Mouse (Mus musculus): ENCODE measurements around the gene Ryr2. TPM values are rescaled to one million over a fixed set of nuclear protein-coding genes. Genes with fewer than 3 reads are reported as not detected.

Gene Ryr2
- polyA plus RNA-seq, 1 experiment from 2014 or later, result 0.87 TPM

DNA sequence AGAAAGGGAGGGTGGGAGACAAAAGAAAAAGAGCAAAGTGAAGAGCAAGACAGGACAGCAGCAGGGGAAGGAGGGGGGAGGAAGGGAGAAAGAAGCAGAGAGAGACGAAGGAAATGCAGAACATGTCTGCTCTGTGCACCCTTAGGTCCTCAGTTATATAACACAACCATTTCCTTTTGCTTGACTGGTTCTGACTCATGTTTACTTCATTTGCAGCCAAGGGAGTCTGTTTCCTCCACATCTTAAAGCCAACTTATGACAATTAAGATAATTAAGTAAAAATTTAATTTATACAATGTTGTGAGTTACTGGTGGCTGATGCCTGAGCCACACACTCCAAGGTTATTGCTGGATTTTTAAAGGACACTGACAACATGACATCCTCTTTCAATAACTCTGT lies 569.9 kb downstream of the Ryr2 start:
- no peak for ATAC-seq (ENCODE audit: insufficient read depth, low FRiP score)

DNA sequence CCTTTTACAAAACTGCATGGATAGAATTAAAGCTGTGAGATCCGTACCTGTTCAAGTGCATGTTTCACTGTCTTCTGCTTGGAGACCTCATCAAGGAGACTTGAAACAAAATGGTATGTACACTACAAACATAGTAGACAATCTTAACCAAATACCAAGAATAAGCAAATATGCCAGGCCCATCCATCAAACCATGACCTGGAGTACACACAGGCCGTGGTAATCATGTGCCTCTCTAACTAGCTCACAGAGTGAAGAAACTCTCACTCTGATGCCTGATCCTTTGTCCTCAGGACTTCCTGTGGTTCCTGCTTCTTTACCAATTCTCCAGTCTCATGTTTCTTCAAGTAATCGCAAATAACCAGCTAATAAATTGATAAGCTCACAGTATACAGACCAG lies 570.9 kb downstream of the Ryr2 start:
- H3K4me2 ChIP-seq (ENCODE audit: low read depth, low read length), result no peak overlapping the region
- peak; percentile 49; the same call in 1 of the 2 replicates for ATAC-seq (ENCODE audit: insufficient read depth, low FRiP score)
- 44% methylated on average over 3 of the region's 3 CpGs for WGBS

More for the DNA sequence above, 569.9 kb downstream of the Ryr2 start:
- Histone ChIP-seq H3K27ac (ENCODE audit: low read length) (no peak overlapping the region), H3K4me1 (ENCODE audit: control insufficient read depth, insufficient read depth, low read length) (0 out of 2 replicates have a peak, but pooled peaks cover 2% of the 10 kb centered on the region), H3K27me3 (ENCODE audit: control insufficient read depth, insufficient read depth, low read length) (no peaks in the 10 kb centered on the region), H3K4me3 (replicated peaks; ENCODE audit: low read length) (no peak overlapping the region), H3K36me3 (ENCODE audit: control insufficient read depth, insufficient read depth, low read length) (no peaks in the 10 kb centered on the region), H3K9me3 (replicated peaks; ENCODE audit: control insufficient read depth, low read length) (no peaks in the 10 kb centered on the region), H3K4me2 (ENCODE audit: low read depth, low read length) (no peak overlapping the region), H3K9ac (ENCODE audit: low read length) (no peak overlapping the region)
- WGBS, result 24% methylated on average over 1 of the region's 1 CpGs

DNA sequence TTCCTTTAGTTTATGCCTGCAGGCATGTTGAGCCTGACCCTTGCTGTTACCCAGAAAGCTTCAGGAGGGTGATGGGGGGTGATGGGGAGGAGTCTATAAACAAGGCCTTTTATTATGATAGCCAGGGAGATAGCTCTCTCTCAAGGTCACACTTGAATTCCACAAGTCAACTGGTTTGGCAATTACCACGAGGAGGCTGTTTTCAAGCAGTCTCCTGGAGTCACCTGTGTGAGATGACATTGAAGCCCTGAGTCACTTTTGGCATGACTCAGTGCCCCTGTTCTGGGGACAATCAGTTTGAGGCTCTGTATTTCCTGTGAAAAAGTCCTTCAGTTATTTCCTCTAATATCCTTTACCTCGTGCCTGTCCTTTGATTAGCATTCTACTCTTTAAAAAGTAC lies 573.5 kb downstream of the Ryr2 start:
- H3K36me3 ChIP-seq (ENCODE audit: control insufficient read depth, insufficient read depth, low read length), result no peaks in the 10 kb centered on the region
- no peak overlapping the region for H3K27ac ChIP-seq (ENCODE audit: low read length)
- no peak overlapping the region for H3K9ac ChIP-seq (ENCODE audit: low read length)
- H3K4me1 ChIP-seq (ENCODE audit: control insufficient read depth, insufficient read depth, low read length), result 0 out of 2 replicates have a peak, but pooled peaks cover 2% of the 10 kb centered on the region
- no peak for ATAC-seq (ENCODE audit: insufficient read depth, low FRiP score)
- no peaks in the 10 kb centered on the region for H3K27me3 ChIP-seq (ENCODE audit: control insufficient read depth, insufficient read depth, low read length)
- no peak overlapping the region for H3K4me2 ChIP-seq (ENCODE audit: low read depth, low read length)
- 27% methylated on average over 2 of the region's 2 CpGs for WGBS
- no peaks in the 10 kb centered on the region for H3K9me3 ChIP-seq (replicated peaks; ENCODE audit: control insufficient read depth, low read length)
- no peak overlapping the region for H3K4me3 ChIP-seq (replicated peaks; ENCODE audit: low read length)

More for the DNA sequence above, 570.9 kb downstream of the Ryr2 start:
- no peak overlapping the region for H3K4me3 ChIP-seq (replicated peaks; ENCODE audit: low read length)
- H3K27ac ChIP-seq (ENCODE audit: low read length), result peak overlapping the region; percentile 34; the same call in 1 of the 2 replicates
- H3K9ac ChIP-seq (ENCODE audit: low read length), result no peak overlapping the region
- no peaks in the 10 kb centered on the region for H3K27me3 ChIP-seq (ENCODE audit: control insufficient read depth, insufficient read depth, low read length)
- H3K36me3 ChIP-seq (ENCODE audit: control insufficient read depth, insufficient read depth, low read length), result no peaks in the 10 kb centered on the region
- no peaks in the 10 kb centered on the region for H3K9me3 ChIP-seq (replicated peaks; ENCODE audit: control insufficient read depth, low read length)
- H3K4me1 ChIP-seq (ENCODE audit: control insufficient read depth, insufficient read depth, low read length), result 0 out of 2 replicates have a peak, but pooled peaks cover 2% of the 10 kb centered on the region

DNA sequence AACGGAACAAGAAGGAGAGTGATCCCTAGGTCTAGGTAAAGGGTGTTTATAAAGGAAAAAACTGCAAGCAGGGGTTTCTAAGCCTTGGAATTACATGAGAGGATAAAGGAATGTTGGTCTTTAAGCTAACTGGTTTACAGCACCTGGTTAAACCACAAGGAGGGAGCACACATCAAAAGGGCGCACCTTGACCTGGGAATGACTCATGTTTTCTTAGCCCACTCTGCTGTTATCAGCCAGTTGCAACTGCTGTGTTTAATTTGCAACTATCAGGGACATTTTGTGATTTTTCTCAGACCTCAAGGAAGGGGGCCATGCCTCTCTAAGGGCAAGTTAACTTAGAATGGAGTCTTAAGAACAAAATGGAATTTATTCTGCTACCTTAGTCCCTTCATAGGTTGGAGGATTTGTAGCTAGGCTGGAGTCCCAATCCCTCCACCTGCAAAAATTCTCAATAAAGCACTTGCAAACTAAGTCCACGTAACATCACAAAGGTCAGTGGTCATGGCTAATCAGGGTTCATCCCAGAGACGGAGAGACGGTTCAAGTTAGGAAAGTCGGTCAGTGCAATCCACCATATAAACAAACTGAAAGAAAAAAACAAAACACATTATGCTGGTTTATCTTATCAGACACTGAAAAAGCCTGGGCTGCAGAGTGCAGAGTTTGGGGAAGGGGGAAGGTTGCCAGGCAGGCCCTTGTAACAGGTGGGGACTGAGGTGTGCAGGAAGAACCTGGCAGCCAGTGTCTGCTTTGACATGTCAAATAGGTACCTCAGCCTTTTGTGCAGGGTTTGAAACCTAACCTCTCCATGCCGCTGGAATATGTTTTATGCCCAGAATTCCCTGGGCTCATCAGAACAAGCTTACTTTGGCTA lies 574.5 kb downstream of the Ryr2 start:
- Histone ChIP-seq H3K27me3 (ENCODE audit: control insufficient read depth, insufficient read depth, low read length) (no peaks in the 10 kb centered on the region), H3K4me3 (replicated peaks; ENCODE audit: low read length) (no peak overlapping the region), H3K4me1 (ENCODE audit: control insufficient read depth, insufficient read depth, low read length) (0 out of 2 replicates have a peak, but pooled peaks cover 2% of the 10 kb centered on the region), H3K27ac (ENCODE audit: low read length) (no peak overlapping the region; the same call in 1 of the 2 replicates), H3K9me3 (replicated peaks; ENCODE audit: control insufficient read depth, low read length) (no peaks in the 10 kb centered on the region), H3K4me2 (ENCODE audit: low read depth, low read length) (no peak overlapping the region), H3K36me3 (ENCODE audit: control insufficient read depth, insufficient read depth, low read length) (no peaks in the 10 kb centered on the region), H3K9ac (ENCODE audit: low read length) (no peak overlapping the region)
- 48% methylated on average over 7 of the region's 7 CpGs for WGBS
- ATAC-seq (ENCODE audit: insufficient read depth, low FRiP score), result peak; percentile 75; the same call in 1 of the 2 replicates

DNA sequence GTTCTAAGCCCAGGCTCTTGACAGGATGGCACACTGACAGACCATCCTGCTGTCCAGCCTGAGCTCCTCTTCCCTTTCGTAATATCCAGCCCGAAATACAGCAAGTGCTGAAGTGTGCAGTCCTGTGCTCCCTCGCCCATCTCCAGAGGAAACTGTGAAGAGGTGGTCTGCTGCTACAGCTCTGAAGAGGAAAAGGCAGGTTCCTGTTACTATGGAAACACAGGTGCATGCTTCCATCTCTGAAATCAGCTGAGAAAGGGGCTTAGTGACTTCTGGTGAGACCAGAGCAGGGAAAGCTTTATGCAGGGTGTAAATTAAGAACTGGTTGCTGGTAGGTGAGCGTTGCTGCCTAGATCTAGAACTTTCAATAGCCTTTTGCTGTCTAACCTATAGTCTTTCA lies 583.1 kb downstream of the Ryr2 start:
- Histone ChIP-seq H3K27me3 (ENCODE audit: control insufficient read depth, insufficient read depth, low read length) (no peaks in the 10 kb centered on the region), H3K36me3 (ENCODE audit: control insufficient read depth, insufficient read depth, low read length) (no peaks in the 10 kb centered on the region), H3K4me3 (replicated peaks; ENCODE audit: low read length) (no peak overlapping the region), H3K9ac (ENCODE audit: low read length) (no peak overlapping the region), H3K9me3 (replicated peaks; ENCODE audit: control insufficient read depth, low read length) (no peaks in the 10 kb centered on the region), H3K4me1 (ENCODE audit: control insufficient read depth, insufficient read depth, low read length) (no peaks in the 10 kb centered on the region), H3K27ac (ENCODE audit: low read length) (no peak overlapping the region), H3K4me2 (ENCODE audit: low read depth, low read length) (no peak overlapping the region)
- 84% methylated on average over 4 of the region's 4 CpGs for WGBS
- no peak for ATAC-seq (ENCODE audit: insufficient read depth, low FRiP score)

DNA sequence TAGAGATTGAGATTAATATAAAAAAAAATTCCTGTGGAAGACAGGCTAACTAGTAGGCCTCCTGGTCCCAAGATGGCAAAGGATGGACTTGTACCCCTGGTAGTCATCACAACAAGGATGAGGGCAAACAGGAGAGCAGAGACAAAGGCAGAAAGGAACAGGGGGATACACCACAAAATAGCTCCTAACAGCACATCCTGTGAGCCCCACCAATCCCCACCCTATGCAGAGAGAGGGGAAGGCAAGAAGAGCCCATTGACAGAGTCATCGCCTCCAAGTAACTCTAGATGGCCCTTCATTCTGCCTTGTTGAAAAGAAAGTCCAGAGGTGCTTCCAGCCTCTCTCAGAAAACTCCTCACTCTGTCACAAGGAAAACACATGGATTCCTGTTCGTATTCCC lies 586.0 kb downstream of the Ryr2 start:
- Histone ChIP-seq H3K36me3 (ENCODE audit: control insufficient read depth, insufficient read depth, low read length) (no peaks in the 10 kb centered on the region), H3K4me1 (ENCODE audit: control insufficient read depth, insufficient read depth, low read length) (no peaks in the 10 kb centered on the region), H3K4me2 (ENCODE audit: low read depth, low read length) (no peak overlapping the region), H3K4me3 (replicated peaks; ENCODE audit: low read length) (no peak overlapping the region), H3K9me3 (replicated peaks; ENCODE audit: control insufficient read depth, low read length) (no peaks in the 10 kb centered on the region), H3K27ac (ENCODE audit: low read length) (no peak overlapping the region), H3K9ac (ENCODE audit: low read length) (no peak overlapping the region), H3K27me3 (ENCODE audit: control insufficient read depth, insufficient read depth, low read length) (no peaks in the 10 kb centered on the region)
- 77% methylated on average over 2 of the region's 2 CpGs for WGBS
- no peak for ATAC-seq (ENCODE audit: insufficient read depth, low FRiP score)

- H3K9me3 ChIP-seq (replicated peaks; ENCODE audit: control insufficient read depth, low read length), result no peaks in the 10 kb centered on the region
- 56% methylated on average over 2 of the region's 2 CpGs for WGBS
- H3K36me3 ChIP-seq (ENCODE audit: control insufficient read depth, insufficient read depth, low read length), result no peaks in the 10 kb centered on the region
- H3K4me1 ChIP-seq (ENCODE audit: control insufficient read depth, insufficient read depth, low read length), result no peaks in the 10 kb centered on the region
- no peak for ATAC-seq (ENCODE audit: insufficient read depth, low FRiP score)
- H3K27ac ChIP-seq (ENCODE audit: low read length), result no peak overlapping the region
- no peak overlapping the region for H3K4me3 ChIP-seq (replicated peaks; ENCODE audit: low read length)
- H3K9ac ChIP-seq (ENCODE audit: low read length), result no peak overlapping the region
- no peak overlapping the region for H3K4me2 ChIP-seq (ENCODE audit: low read depth, low read length)
- no peaks in the 10 kb centered on the region for H3K27me3 ChIP-seq (ENCODE audit: control insufficient read depth, insufficient read depth, low read length)
Measured at GRCm38 (mm10) chr13:11511540-11512177, 595.1 kb downstream of the Ryr2 start.
